Mouse (Mus musculus): ENCODE measurements at regions not wholly inside any gene's neighbourhood (a gene's known extent, or its start where the extent isn't known, plus 50 kb on each side); places are given as distances from the start of the nearest gene placed in this dataset.

GRCm38 (mm10) chr5:28013619-28014273 lies 57.4 kb upstream of the Insig1 start:
- TF ChIP-seq CTCF (IDR thresholded peaks at IDR 0.05; ENCODE audit: extremely low read depth, insufficient read length, insufficient replicate concordance, low read depth, low read length), result no peak
- no peak for TF ChIP-seq POLR2A (IDR thresholded peaks at IDR 0.05; ENCODE audit: low read depth, low read length)

Data from small intestine, adult 2 months (tissue).